Mouse (Mus musculus): ENCODE results near the gene Pik3cg. TPM values are rescaled to one million over a fixed set of nuclear protein-coding genes. Genes with fewer than 3 reads are reported as not detected.
A peak's percentile ranks its signal among the peaks of the same experiment; 100 is the strongest.

The Pik3cg gene
- polyA plus RNA-seq, 1 experiment from 2014 or later: 1.6 TPM

GRCm38 (mm10) chr12:32169164-32169563 is 39.3 kb downstream of the Pik3cg start:
- TF ChIP-seq CTCF (IDR thresholded peaks at IDR 0.05; ENCODE audit: low read depth): no peak
- Histone ChIP-seq H3K4me2 (ENCODE audit: low read length) (no peak overlapping the region), H3K27me3 (ENCODE audit: insufficient read depth, low read length) (no peaks in the 10 kb centered on the region), H3K4me3 (replicated peaks; ENCODE audit: low read depth, low read length) (no peak overlapping the region), H3K36me3 (ENCODE audit: insufficient read depth, low read length) (no peaks in the 10 kb centered on the region), H3K27ac (no peak overlapping the region), H3K4me1 (replicated peaks; ENCODE audit: insufficient read depth, low read length) (no peaks in the 10 kb centered on the region), H3K9me3 (replicated peaks; ENCODE audit: low read length) (no peaks in the 10 kb centered on the region), H3K9ac (ENCODE audit: low read depth, low read length) (no peak overlapping the region)
- DNase-seq (ENCODE audit: low spot score) (no peak), ATAC-seq (replicated peaks; ENCODE audit: low FRiP score, low read depth) (no peak)
- WGBS: 29% methylated on average over 5 of the region's 5 CpGs

GRCm38 (mm10) chr12:32168751-32169150 is 39.7 kb downstream of the Pik3cg start:
- Histone ChIP-seq H3K4me2 (ENCODE audit: low read length) (no peak overlapping the region), H3K4me1 (replicated peaks; ENCODE audit: insufficient read depth, low read length) (no peaks in the 10 kb centered on the region), H3K36me3 (ENCODE audit: insufficient read depth, low read length) (no peaks in the 10 kb centered on the region), H3K4me3 (replicated peaks; ENCODE audit: low read depth, low read length) (no peak overlapping the region), H3K9ac (ENCODE audit: low read depth, low read length) (no peak overlapping the region), H3K27me3 (ENCODE audit: insufficient read depth, low read length) (no peaks in the 10 kb centered on the region), H3K9me3 (replicated peaks; ENCODE audit: low read length) (no peaks in the 10 kb centered on the region), H3K27ac (no peak overlapping the region)
- no peak for DNase-seq (ENCODE audit: low spot score)
- no peak for TF ChIP-seq CTCF (IDR thresholded peaks at IDR 0.05; ENCODE audit: low read depth)
- no peak for ATAC-seq (replicated peaks; ENCODE audit: low FRiP score, low read depth)
- WGBS: 19% methylated on average over 3 of the region's 3 CpGs

DNA sequence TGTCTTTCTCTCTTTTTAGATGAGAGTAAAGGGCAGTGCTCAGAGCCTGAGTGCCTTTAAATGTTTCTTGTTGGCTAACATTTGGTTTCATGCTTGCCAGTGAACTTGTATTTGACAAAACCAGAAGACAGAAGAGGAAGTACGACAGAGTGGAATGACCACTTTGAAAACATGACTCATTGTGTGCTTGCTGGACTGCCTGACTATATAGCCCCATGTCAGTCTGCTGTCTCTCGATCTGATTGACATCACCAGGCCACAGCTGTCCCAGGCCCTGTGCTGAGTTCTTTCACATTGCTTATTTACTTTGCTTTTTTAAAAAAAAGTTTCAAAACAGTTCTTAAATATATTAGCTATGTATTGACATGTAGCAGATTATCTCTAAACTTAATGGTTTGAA is 44.8 kb downstream of the Pik3cg start:
- Histone ChIP-seq H3K9me3 (replicated peaks; ENCODE audit: low read length) (no peaks in the 10 kb centered on the region), H3K27ac (no peak overlapping the region), H3K4me1 (replicated peaks; ENCODE audit: insufficient read depth, low read length) (no peaks in the 10 kb centered on the region), H3K9ac (ENCODE audit: low read depth, low read length) (no peak overlapping the region), H3K36me3 (ENCODE audit: insufficient read depth, low read length) (no peaks in the 10 kb centered on the region), H3K27me3 (ENCODE audit: insufficient read depth, low read length) (no peaks in the 10 kb centered on the region), H3K4me3 (replicated peaks; ENCODE audit: low read depth, low read length) (no peak overlapping the region), H3K4me2 (ENCODE audit: low read length) (no peak overlapping the region)
- TF ChIP-seq CTCF (IDR thresholded peaks at IDR 0.05; ENCODE audit: low read depth): no peak
- WGBS: 79% methylated on average over 2 of the region's 2 CpGs
- DNase-seq (ENCODE audit: low spot score) (no peak), ATAC-seq (replicated peaks; ENCODE audit: low FRiP score, low read depth) (no peak)

DNA sequence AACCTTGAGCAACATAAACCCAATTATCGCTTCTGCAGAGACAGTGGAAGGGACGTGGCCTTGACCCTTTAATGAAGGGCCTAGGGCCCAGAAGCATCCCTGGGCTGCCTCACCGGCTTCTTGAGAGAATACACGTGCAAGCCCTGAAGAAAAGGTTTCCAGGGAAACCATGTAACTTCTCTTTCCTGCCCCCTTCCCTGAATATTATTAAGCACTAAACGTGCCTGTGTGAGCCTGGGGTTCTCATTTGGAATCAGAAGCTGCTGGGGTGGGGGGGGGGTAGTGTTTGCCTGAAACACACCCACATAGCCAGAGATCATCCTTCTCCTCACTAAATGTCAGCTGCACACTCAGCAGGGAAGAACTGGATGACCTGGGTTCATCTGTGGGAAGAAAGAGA is 49.7 kb downstream of the Pik3cg start:
- Histone ChIP-seq H3K4me3 (replicated peaks; ENCODE audit: low read depth, low read length) (no peak overlapping the region), H3K9ac (ENCODE audit: low read depth, low read length) (no peak overlapping the region), H3K4me2 (ENCODE audit: low read length) (no peak overlapping the region), H3K36me3 (ENCODE audit: insufficient read depth, low read length) (no peaks in the 10 kb centered on the region), H3K27me3 (ENCODE audit: insufficient read depth, low read length) (no peaks in the 10 kb centered on the region), H3K27ac (no peak overlapping the region), H3K4me1 (replicated peaks; ENCODE audit: insufficient read depth, low read length) (no peaks in the 10 kb centered on the region), H3K9me3 (replicated peaks; ENCODE audit: low read length) (no peaks in the 10 kb centered on the region)
- ATAC-seq (replicated peaks; ENCODE audit: low FRiP score, low read depth) (no peak), DNase-seq (ENCODE audit: low spot score) (no peak)
- no peak for TF ChIP-seq CTCF (IDR thresholded peaks at IDR 0.05; ENCODE audit: low read depth)
- 53% methylated on average over 5 of the region's 5 CpGs for WGBS

GRCm38 (mm10) chr12:32146606-32147005 is 61.9 kb downstream of the Pik3cg start:
- H3K27ac ChIP-seq: no peak overlapping the region
- no peak overlapping the region for H3K4me2 ChIP-seq (ENCODE audit: low read length)
- 85% methylated on average over 7 of the region's 7 CpGs for WGBS
- no peak for DNase-seq (ENCODE audit: low spot score)
- no peaks in the 10 kb centered on the region for H3K4me1 ChIP-seq (replicated peaks; ENCODE audit: insufficient read depth, low read length)
- no peak overlapping the region for H3K4me3 ChIP-seq (replicated peaks; ENCODE audit: low read depth, low read length)
- no peaks in the 10 kb centered on the region for H3K27me3 ChIP-seq (ENCODE audit: insufficient read depth, low read length)
- H3K9me3 ChIP-seq (replicated peaks; ENCODE audit: low read length): no peaks in the 10 kb centered on the region
- no peaks in the 10 kb centered on the region for H3K36me3 ChIP-seq (ENCODE audit: insufficient read depth, low read length)
- no peak overlapping the region for H3K9ac ChIP-seq (ENCODE audit: low read depth, low read length)
- TF ChIP-seq CTCF (IDR thresholded peaks at IDR 0.05; ENCODE audit: low read depth): no peak
- ATAC-seq (replicated peaks; ENCODE audit: low FRiP score, low read depth): no peak

- no peaks in the 10 kb centered on the region for H3K4me1 ChIP-seq (replicated peaks; ENCODE audit: insufficient read depth, low read length)
- no peaks in the 10 kb centered on the region for H3K27me3 ChIP-seq (ENCODE audit: insufficient read depth, low read length)
- H3K36me3 ChIP-seq (ENCODE audit: insufficient read depth, low read length): no peaks in the 10 kb centered on the region
- H3K9ac ChIP-seq (ENCODE audit: low read depth, low read length): no peak overlapping the region
- TF ChIP-seq CTCF (IDR thresholded peaks at IDR 0.05; ENCODE audit: low read depth): no peak
- H3K4me2 ChIP-seq (ENCODE audit: low read length): no peak overlapping the region
- no peak overlapping the region for H3K4me3 ChIP-seq (replicated peaks; ENCODE audit: low read depth, low read length)
- no peak for DNase-seq (ENCODE audit: low spot score)
- WGBS: 79% methylated on average over 4 of the region's 4 CpGs
- no peak overlapping the region for H3K27ac ChIP-seq
- no peak for ATAC-seq (replicated peaks; ENCODE audit: low FRiP score, low read depth)
- no peaks in the 10 kb centered on the region for H3K9me3 ChIP-seq (replicated peaks; ENCODE audit: low read length)
Observed at GRCm38 (mm10) chr12:32145651-32146050, 62.8 kb downstream of the Pik3cg start.

GRCm38 (mm10) chr12:32144513-32144912 is 63.9 kb downstream of the Pik3cg start:
- no peaks in the 10 kb centered on the region for H3K9me3 ChIP-seq (replicated peaks; ENCODE audit: low read length)
- H3K4me2 ChIP-seq (ENCODE audit: low read length): no peak overlapping the region
- H3K4me3 ChIP-seq (replicated peaks; ENCODE audit: low read depth, low read length): no peak overlapping the region
- no peaks in the 10 kb centered on the region for H3K36me3 ChIP-seq (ENCODE audit: insufficient read depth, low read length)
- ATAC-seq (replicated peaks; ENCODE audit: low FRiP score, low read depth) (0 out of 2 replicates have a peak, but pooled peaks have one; percentile 49), DNase-seq (ENCODE audit: low spot score) (peak; percentile 88)
- TF ChIP-seq CTCF (IDR thresholded peaks at IDR 0.05; ENCODE audit: low read depth): peak; percentile 87
- no peaks in the 10 kb centered on the region for H3K27me3 ChIP-seq (ENCODE audit: insufficient read depth, low read length)
- no peak overlapping the region for H3K27ac ChIP-seq
- no peak overlapping the region for H3K9ac ChIP-seq (ENCODE audit: low read depth, low read length)
- 2% methylated on average over 5 of the region's 5 CpGs for WGBS
- no peaks in the 10 kb centered on the region for H3K4me1 ChIP-seq (replicated peaks; ENCODE audit: insufficient read depth, low read length)
